Mouse (Mus musculus) adrenal gland, adult 2 months (tissue): Measurements from ENCODE around the gene Prune1. TPM values are rescaled to one million over a fixed set of nuclear protein-coding genes. Genes with fewer than 3 reads are reported as not detected.

Experiments
- DNase-seq: peaks from one replicate; pipeline ENCODE4 v3.0.0; 2021
- polyA plus RNA-seq: library from polyadenylated mRNA; depleted of rRNA; stranded (reverse); fragments of >200 nt; gene quantifications from 2 replicates; pipeline ENCODE4 v1.2.3, GENCODE M21; 2012
- total RNA-seq, 2 experiments: library from RNA; stranded (reverse); gene quantifications; 2 replicates each; pipeline ENCODE4 v1.2.3; 2021

Prune1 gene
- total and polyA plus RNA-seq, 3 experiments: 15.4 to 31.1 (median 26.3) TPM

- no peak for DNase-seq
Observed at GRCm38 (mm10) chr3:95306244-95306643, 24.4 kb upstream of the Prune1 start.

GRCm38 (mm10) chr3:95301204-95301796, 19.4 kb upstream of the Prune1 start:
- DNase-seq: no peak

DNA sequence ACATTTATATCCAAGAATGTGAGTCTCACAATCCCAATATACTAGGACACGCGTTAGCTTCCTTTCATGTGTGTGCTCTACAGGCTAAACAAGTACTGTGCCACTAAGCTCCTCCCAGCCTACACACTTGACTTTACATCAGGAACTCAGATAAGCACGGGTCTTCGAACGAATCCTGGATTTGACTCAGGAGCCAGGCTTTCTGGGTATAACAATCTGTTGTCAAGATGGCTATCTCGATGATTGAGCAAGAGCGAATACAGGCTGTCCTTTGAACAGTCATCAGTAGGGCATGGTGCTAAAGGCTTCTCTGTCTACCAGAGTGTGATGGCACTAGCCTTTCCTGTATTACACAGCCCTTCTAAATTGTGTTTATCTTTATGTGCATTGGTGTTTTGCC, 16.1 kb upstream of the Prune1 start:
- DNase-seq: no peak

- peak; percentile 46 for DNase-seq
Observed at GRCm38 (mm10) chr3:95296103-95296469, 14.2 kb upstream of the Prune1 start.

GRCm38 (mm10) chr3:95295321-95296102, 13.6 kb upstream of the Prune1 start:
- DNase-seq: peak; percentile 70

- DNase-seq: no peak
Observed at GRCm38 (mm10) chr3:95294718-95295117, 12.8 kb upstream of the Prune1 start.

DNA sequence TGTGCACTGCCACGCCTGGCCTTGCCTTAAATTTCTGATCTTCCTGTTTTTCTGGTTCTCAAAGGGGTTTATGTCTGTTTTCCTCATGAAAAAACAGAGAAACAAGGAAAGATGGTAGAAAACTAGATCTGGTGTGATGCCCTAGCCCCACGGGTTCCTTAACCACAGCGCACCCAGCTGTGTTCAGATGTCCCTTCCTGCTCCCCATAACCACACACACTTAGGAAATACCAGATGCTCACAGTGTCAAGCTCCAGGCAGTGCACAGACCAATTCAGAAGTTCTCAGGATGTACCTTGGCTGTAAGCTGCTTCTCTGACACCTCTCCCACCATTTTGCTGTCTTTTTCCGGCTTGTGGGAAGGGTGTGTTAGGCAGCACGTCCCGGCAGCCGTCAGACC, 12.4 kb upstream of the Prune1 start:
- DNase-seq: no peak

GRCm38 (mm10) chr3:95293537-95293936, 11.7 kb upstream of the Prune1 start:
- DNase-seq: peak; percentile 80

DNA sequence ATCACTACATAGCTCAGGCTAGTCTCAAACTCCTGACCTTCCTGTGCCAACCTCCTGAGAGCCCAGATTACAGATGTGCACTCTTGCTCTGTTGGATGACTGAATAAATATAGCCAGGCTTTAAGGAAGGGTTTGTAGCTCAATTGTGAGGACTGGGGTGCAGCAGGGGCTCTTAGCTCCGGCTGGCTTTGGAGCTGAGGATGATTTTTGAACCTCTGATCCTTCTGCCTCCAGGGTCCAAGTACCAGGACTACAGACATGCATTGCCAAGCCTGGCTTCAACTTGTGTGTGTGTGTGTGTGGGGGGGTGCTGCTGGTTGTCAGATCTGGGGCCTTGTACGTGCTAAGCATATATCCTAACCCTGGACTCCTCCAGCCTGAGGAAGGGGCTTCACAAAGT, 11.0 kb upstream of the Prune1 start:
- DNase-seq: no peak

DNA sequence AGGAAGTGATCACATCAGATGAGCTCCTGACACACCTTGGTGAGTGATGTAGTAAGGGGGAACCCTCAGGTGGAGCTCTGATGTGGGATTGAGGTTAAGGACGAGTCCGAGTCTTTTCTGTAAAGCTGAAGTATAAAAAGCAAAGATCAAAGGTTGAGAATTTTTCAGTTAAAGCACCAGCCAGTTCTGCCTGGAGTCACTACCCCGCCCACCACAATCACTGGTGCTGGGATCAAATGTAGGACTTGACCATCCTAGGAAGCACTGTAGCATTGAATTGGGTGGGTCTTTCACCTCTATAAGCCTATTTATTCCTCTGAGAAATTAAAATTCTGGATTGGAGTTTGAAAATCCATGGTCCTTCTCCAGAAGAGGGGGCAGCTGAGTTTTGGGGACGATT, 9.2 kb upstream of the Prune1 start:
- DNase-seq: no peak

GRCm38 (mm10) chr3:95290156-95290555, 8.3 kb upstream of the Prune1 start:
- no peak for DNase-seq

GRCm38 (mm10) chr3:95289419-95289818, 7.5 kb upstream of the Prune1 start:
- DNase-seq: no peak

DNA sequence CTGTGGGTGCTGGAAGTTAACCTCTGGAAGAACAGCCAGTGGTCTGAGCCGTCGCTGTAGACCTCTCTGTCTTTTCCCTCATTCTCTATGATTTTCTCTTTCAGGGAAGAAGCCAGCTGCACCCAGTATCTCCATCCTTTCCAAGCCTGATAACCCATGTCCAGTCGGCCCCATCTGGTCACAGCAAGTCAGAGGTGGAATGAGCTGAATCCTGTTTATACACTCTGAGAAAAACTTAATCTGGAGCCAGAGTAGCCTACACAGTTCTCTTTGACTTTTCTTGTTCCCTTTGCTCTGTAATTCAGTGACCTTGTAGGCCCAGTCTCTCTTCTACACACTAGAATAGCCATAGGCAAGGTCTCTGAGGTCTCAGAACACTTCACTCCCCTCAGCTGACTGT, 5.7 kb upstream of the Prune1 start:
- DNase-seq: no peak

DNA sequence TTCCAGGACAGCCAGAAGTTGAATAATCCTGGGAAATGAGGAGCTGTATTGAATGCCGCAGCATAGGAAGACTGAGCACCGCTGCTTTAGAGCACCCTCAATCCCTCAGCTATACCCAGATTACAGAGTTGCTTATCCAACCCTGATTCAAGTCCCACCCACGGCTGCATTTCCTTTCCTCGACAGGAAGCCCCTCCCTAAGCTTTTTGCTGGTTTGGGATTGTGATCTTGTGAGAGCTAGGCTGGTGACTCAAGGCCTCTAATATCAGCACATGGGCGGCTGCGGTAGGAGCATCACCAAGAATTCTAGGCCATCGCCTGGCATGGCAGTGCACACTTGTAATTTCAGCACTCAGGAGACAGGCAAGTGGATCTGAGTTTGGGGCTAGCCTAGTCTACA, 4.6 kb upstream of the Prune1 start:
- DNase-seq: peak; percentile 52

- no peak for DNase-seq
Observed at GRCm38 (mm10) chr3:95286011-95286410, 4.1 kb upstream of the Prune1 start.

- no peak for DNase-seq
Observed at GRCm38 (mm10) chr3:95285390-95285789, 3.5 kb upstream of the Prune1 start.

GRCm38 (mm10) chr3:95284501-95285281, 2.8 kb upstream of the Prune1 start:
- DNase-seq: peak; percentile 81

GRCm38 (mm10) chr3:95284062-95284461, 2.2 kb upstream of the Prune1 start:
- DNase-seq: peak; percentile 54

DNA sequence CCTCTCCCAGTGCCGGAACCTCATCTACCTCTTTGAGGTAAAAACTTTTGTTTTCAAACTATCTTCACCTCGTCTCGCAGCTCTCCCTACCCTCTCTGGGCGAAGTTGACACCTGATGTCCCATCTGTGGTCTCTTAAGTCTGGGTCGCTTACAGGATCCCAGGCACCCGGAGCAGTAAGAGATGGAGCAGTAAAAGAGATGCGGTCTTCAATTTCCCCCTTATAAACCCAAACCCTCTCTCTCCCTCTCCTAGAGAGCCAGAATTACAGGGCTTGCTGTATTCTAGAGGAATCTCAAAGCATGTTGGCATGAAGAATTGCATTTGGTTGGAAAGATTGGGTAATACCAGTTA, 1.7 kb upstream of the Prune1 start:
- DNase-seq: no peak

DNA sequence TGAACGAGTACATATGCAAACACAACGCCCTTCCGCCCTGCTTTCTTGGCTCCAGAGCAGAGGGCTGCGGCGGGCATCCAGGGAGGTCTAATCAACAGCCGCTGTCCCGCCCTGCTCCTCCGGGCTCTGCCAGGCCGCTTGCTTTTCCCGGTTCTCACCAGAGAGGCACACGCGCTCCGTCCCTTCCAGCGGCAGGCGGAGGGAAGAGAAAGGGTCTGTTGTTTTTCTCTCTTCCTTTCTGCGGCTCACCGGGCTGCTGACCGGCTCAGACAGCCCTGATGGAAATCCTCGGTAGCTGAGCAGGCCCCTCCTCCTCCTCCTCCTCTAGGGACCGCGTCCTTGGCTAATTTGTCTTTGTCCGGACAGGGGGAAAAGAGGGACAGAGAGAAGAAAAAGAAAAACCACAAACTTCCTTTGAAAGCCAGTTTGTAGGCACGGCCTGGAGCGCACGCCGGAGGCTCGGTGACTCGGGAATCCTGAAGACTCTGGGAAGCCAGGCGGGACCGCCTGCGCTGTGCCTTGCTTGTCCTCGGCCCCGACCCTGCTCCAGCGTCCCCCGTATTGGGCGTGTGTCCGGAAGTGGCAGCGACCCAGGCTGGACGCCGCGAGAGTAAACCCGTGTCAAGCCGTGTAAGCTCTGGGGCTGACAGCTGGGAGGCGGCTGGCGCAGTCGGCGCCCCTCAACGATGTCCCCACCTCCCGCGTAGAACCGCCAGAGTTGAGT, 1.2 kb upstream of the Prune1 start:
- peak; percentile 87 for DNase-seq

DNA sequence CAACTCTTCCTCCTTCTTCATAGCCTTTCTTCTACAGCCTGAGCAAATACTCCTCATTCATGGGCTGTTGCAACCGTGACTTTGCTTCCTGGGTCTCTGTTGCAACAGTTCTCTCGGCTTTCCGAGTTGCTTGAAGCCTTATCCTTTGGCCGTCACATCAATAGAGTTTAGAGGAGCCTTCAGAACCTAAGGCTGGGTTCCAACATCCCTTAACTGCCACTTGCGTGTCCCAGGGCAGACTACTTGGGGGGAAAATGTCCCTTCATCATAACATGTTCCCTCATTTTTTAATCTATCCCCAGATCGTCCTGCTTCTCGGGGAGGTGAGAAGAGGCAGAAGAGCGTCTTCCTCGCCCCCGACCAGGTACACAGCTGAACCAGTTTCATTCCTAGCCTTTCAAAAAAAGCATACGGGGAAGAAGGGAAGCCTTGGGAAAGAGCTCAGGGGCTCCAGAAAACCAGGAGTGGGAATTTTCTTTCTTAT, 547 bp upstream of the Prune1 start:
- peak; percentile 77 for DNase-seq

GRCm38 (mm10) chr3:95280747-95281146, 1.1 kb downstream of the Prune1 start:
- no peak for DNase-seq
